Mouse (Mus musculus) lung, adult 2 months (tissue): ENCODE data around the gene Tsc22d1. TPM values are rescaled to one million over a fixed set of nuclear protein-coding genes. Genes with fewer than 3 reads are reported as not detected.
A peak's percentile ranks its signal among the peaks of the same experiment; 100 is the strongest.

Experiments
- DNase-seq: peaks from one replicate; pipeline ENCODE4 v3.0.0; 2022
- H3K4me1 ChIP-seq: fragments of 200-500 bp; 2 replicates; pipeline ENCODE4 v1.6.1; 2011; ENCODE audit warnings: low read length; ENCODE audit not compliant: control insufficient read depth, insufficient read depth
- H3K4me3 ChIP-seq: fragments of 200-500 bp; replicated peaks from 2 replicates; pipeline ENCODE3; 2011; ENCODE audit warnings: low read depth, mild to moderate bottlenecking, control low read depth, low read length; ENCODE audit errors: extremely low read depth
- CTCF ChIP-seq: fragments of 200-500 bp; IDR thresholded peaks from 2 replicates; pipeline ENCODE4 v1.5.1; 2011; ENCODE audit warnings: mild to moderate bottlenecking, low read length, control low read depth; ENCODE audit not compliant: insufficient read depth
- POLR2A ChIP-seq: fragments of 200-500 bp; IDR thresholded peaks from 2 replicates; pipeline ENCODE4 v1.6.1; 2011; ENCODE audit warnings: low read depth, mild to moderate bottlenecking, control low read depth, low read length, borderline replicate concordance; ENCODE audit errors: extremely low read depth
- WGBS: fragments of 180-500 bp; shearing (Covaris S2); methylation state at CpG from one replicate; pipeline ENCODE4 v1.1.7; 2018; 5-methylcytosine and 5-hydroxymethylcytosine counted together
- polyA plus RNA-seq: library from polyadenylated mRNA; depleted of rRNA; stranded (reverse); fragments of >200 nt; gene quantifications from 2 replicates; pipeline ENCODE4 v1.2.3, GENCODE M21; 2012; rRNA removed

Gene Tsc22d1
- polyA plus RNA-seq = 163 and 215 TPM in 2 replicates

GRCm38 (mm10) chr14:76414862-76415780, at the start of gene Tsc22d1:
Gene Tsc22d1, plus strand, starts transcription at chr14:76414961.
- no peak for TF ChIP-seq CTCF
- no peak for TF ChIP-seq POLR2A
- Histone ChIP-seq H3K4me1 (peaks cover 8% of the 10 kb centered on the region), H3K4me3 (peak within 1 kb of the TSS; percentile 99)
- no peak for DNase-seq
- WGBS = 1% methylated on average over 97 of the region's 128 CpGs

DNA sequence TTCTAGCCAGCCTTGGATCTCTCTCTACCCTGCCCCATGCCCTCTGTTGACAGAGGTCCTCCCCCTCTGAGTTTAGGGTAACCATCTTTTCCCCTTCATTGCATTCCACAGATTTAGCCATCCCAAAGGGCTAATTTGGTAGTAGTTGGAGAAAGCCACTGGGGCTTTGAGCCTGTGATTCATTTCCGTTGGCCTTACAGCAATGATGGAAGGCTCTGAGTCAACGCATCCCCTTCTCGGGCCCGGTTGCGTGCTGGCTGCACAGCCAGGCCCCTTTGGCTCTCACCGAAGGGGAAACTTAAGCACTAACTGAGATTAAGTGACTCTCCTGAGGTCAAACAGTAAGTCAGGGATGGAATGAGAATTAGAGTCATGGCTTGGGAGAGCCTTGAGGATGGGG, 41.1 kb upstream of the Tsc22d1 start:
- WGBS = 94% methylated on average over 6 of the region's 6 CpGs
- TF ChIP-seq POLR2A = no peak
- Histone ChIP-seq H3K4me1 (no peaks in the 10 kb centered on the region), H3K4me3 (no peak overlapping the region)
- DNase-seq = no peak

DNA sequence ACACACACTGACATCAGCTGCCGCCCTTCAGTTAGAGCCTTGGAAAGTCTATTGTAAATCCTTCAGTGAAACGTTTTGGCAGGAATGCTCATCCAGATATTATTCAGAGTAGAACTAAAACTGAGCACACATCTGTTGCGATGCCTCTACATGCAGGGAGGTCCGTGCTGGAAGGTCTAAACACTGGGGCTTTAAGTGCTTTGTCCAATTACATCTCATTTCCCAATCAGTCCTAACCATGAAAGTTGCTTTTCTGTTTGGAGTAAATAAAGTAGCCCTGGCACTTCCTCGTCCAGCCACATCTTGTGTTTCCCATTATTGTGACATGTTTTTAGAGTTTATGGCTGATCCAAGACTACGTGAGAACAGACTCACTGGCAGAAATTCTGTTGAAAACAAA, 40.2 kb upstream of the Tsc22d1 start:
- 61% methylated on average over 6 of the region's 6 CpGs for WGBS
- Histone ChIP-seq H3K4me1 (no peaks in the 10 kb centered on the region), H3K4me3 (no peak overlapping the region)
- TF ChIP-seq CTCF (no peak), POLR2A (no peak)
- DNase-seq = no peak

DNA sequence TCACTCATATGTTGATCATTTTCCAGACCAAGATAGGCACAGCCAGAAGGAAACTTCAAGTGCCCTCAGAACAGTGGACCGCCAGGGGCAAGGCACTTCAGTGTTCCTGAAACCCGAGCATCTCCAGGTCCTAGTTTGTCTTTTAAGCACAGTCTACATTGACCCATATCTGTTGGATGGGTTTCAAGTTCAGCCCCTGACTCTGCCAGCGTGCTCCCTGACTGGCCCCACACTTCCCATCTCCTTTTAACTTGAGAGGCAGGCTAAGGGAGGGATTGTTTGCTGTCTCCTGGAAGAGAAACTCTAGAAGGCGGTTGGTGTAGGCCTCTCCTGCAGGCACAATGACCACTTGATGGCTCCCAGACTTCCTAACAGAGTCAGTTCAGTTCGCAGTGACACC, 38.2 kb upstream of the Tsc22d1 start:
- 73% methylated on average over 5 of the region's 5 CpGs for WGBS
- TF ChIP-seq CTCF = no peak
- TF ChIP-seq POLR2A = no peak
- Histone ChIP-seq H3K4me1 (no peaks in the 10 kb centered on the region), H3K4me3 (no peak overlapping the region)
- DNase-seq = no peak

DNA sequence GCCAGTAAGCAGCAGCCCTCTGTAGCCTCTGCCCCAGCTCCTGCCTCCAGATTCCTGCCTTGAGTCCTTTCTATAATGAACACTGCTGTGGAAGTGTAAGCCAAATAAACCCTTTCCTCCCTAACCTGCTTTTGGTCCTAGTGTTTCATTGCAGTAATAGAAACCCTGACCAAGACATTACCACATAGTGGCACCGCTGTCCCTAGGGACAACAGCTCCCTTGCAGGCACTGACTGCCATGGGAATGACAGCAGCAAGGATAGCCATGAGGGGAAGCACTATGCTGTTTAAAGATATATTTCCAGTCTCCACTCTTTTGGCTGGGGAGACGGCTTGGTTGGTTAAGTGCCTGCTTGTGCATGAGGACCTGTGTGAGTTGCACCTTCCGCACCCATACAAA, 35.4 kb upstream of the Tsc22d1 start:
- WGBS = 94% methylated on average over 3 of the region's 3 CpGs
- no peaks in the 10 kb centered on the region for H3K4me1 ChIP-seq
- TF ChIP-seq CTCF = no peak
- no peak for TF ChIP-seq POLR2A
- DNase-seq = no peak
- no peak overlapping the region for H3K4me3 ChIP-seq

- 77% methylated on average over 7 of the region's 7 CpGs for WGBS
These were observed 26.7 kb upstream of the Tsc22d1 start for GRCm38 (mm10) chr14:76388025-76388424.

GRCm38 (mm10) chr14:76398251-76398650, 16.5 kb upstream of the Tsc22d1 start:
- no peak for DNase-seq
- no peak overlapping the region for H3K4me3 ChIP-seq
- no peaks in the 10 kb centered on the region for H3K4me1 ChIP-seq
- TF ChIP-seq CTCF (no peak), POLR2A (no peak)

More at GRCm38 (mm10) chr14:76388025-76388424, 26.7 kb upstream of the Tsc22d1 start:
- no peak overlapping the region for H3K4me3 ChIP-seq
- no peaks in the 10 kb centered on the region for H3K4me1 ChIP-seq
- DNase-seq = no peak
- TF ChIP-seq POLR2A (no peak), CTCF (no peak)

- Histone ChIP-seq H3K4me3 (no peak overlapping the region), H3K4me1 (no peaks in the 10 kb centered on the region)
- TF ChIP-seq CTCF (no peak), POLR2A (no peak)
- WGBS = 93% methylated on average over 4 of the region's 4 CpGs
- DNase-seq = no peak
These were observed 12.2 kb upstream of the Tsc22d1 start for GRCm38 (mm10) chr14:76402574-76402973.

- WGBS = 49% methylated on average over 8 of the region's 8 CpGs
- H3K4me3 ChIP-seq = no peak overlapping the region
- H3K4me1 ChIP-seq = peaks cover 3% of the 10 kb centered on the region; the same call in 1 of the 2 replicates
- TF ChIP-seq POLR2A (no peak), CTCF (no peak)
- no peak for DNase-seq
These were observed 5.7 kb upstream of the Tsc22d1 start for GRCm38 (mm10) chr14:76409111-76409510.

DNA sequence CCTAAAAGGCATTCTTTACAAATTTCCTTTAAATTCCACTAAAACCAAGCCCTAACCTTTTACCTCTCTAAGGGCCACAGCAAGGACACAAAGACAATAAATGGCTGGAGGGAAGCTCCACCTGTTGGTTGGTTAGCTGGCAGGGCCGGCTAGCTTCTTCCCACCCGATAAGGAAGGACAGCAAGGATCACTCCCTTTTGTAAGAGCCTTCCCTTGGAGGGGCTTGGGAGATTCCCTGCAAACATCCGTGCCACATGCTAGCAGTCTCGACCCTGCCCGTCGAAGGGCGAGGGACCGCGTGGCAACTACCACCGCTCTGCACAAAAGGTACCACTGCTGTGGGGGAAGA, 1.0 kb upstream of the Tsc22d1 start:
- 2% methylated on average over 10 of the region's 10 CpGs for WGBS
- peaks cover 8% of the 10 kb centered on the region for H3K4me1 ChIP-seq
- DNase-seq = no peak
- peak overlapping the region; percentile 99 for H3K4me3 ChIP-seq
- TF ChIP-seq CTCF (no peak), POLR2A (no peak)
